Mouse (Mus musculus) midbrain, embryonic 16.5 days (tissue): ENCODE results near the gene Cbx5. TPM values are rescaled to one million over a fixed set of nuclear protein-coding genes. Genes with fewer than 3 reads are reported as not detected.

Experiments
- ATAC-seq: fragments of 200-750 bp; cut with Nextera tagmentation; 2 replicates; pipeline ENCODE4 v1.8.0; 2017; ENCODE audit warnings: moderate TSS enrichment
- H3K27ac ChIP-seq: fragments of 300-500 bp; sonication (generic); 2 replicates; pipeline ENCODE4 v1.5.1; 2014; ENCODE audit warnings: mild to moderate bottlenecking, low read length, mixed read lengths
- H3K27me3 ChIP-seq: fragments of 300-500 bp; sonication (generic); 2 replicates; pipeline ENCODE4 v1.6.1; 2014; ENCODE audit warnings: low read depth, low read length, mixed read lengths; ENCODE audit not compliant: control insufficient read depth, insufficient read depth
- H3K36me3 ChIP-seq: fragments of 300-500 bp; sonication (generic); 2 replicates; pipeline ENCODE4 v1.6.1; 2014; ENCODE audit warnings: mild to moderate bottlenecking, low read length, moderate library complexity, mixed read lengths; ENCODE audit not compliant: control insufficient read depth, insufficient read depth
- H3K4me1 ChIP-seq: fragments of 300-500 bp; sonication (generic); 2 replicates; pipeline ENCODE4 v1.6.1; 2014; ENCODE audit warnings: mild to moderate bottlenecking, low read length, mixed read lengths; ENCODE audit not compliant: control insufficient read depth, insufficient read depth
- H3K4me2 ChIP-seq: fragments of 300-500 bp; sonication (generic); 2 replicates; pipeline ENCODE4 v1.6.1; 2014; ENCODE audit warnings: mild to moderate bottlenecking, low read length, mixed read lengths
- H3K4me3 ChIP-seq: fragments of 300-500 bp; sonication (generic); 2 replicates; pipeline ENCODE4 v1.5.1; 2014; ENCODE audit warnings: low read depth, mild to moderate bottlenecking, low read length, moderate library complexity, mixed read lengths
- H3K9ac ChIP-seq: fragments of 300-500 bp; sonication (generic); 2 replicates; pipeline ENCODE4 v1.6.1; 2014; ENCODE audit warnings: low read depth, low read length, mixed read lengths
- H3K9me3 ChIP-seq: fragments of 300-500 bp; sonication (generic); replicated peaks from 2 replicates; pipeline ENCODE4 v1.6.1; 2014; ENCODE audit warnings: mild to moderate bottlenecking, low read length, mixed read lengths; ENCODE audit not compliant: control insufficient read depth, poor library complexity, severe bottlenecking
- WGBS: fragments of 180-500 bp; shearing (Covaris S2); extraction: QIAGEN DNeasy Blood & Tissue Kit; methylation state at CpG from one replicate; pipeline ENCODE4 v1.1.7; 2014; 5-methylcytosine and 5-hydroxymethylcytosine counted together
- polyA plus RNA-seq: library from polyadenylated mRNA; unstranded; fragments of >200 nt; fragmentation: Nextera tagmentation; extraction: Ambion mirVana; gene quantifications from 2 replicates; pipeline ENCODE4 v1.2.1, GENCODE M21; 2015

Cbx5 gene
- polyA plus RNA-seq, 1 experiment from 2014 or later: 139 TPM

DNA sequence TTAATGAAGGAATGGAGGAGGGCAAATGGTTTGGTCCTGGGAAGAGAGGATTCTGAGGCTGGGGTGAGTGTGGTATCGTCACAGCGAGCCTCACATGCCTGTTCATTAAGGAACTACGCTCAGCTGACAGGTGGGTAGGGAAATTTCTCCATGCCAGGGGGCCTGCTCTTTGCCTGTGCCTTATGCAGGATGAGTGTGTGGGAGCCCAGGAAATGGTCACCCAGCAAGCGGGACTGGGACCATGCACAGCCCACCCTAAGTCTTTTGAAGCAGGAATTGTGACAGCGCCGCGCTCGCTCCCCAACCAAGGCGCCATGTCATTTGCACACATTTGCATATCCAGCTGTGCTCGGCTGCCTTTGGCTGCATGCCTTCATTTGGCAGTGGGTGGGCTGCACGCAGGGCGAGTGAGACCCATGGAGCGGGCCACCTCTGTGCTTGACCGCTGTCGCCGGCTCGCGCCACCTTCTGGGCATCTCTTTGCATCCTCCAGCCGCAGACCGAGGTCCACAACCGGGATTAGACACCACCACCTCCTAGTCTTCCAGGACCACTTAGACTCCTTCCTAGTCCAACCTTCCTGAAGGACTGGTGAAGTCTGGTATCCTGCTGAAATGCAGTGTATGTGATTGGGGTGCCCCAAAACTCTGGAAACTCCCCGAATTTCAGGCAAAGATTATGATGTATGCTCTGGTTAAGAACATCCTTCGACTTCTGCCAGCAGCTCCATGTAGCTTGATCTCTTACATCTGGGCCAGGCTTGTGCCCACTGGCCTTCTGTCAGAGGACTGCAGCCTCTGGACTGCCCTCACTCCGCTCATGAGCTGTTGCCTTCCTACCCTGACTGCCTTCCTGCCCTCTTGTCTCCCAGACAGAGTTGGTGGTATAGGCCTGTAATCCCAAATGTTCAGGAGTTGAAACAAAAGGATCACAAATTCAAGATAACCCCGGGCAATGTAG is 55.7 kb downstream of the Cbx5 start:
- 11% methylated on average over 25 of the region's 25 CpGs for WGBS
- ATAC-seq: peak; percentile 22; the same call in 1 of the 2 replicates
- peak overlapping the region; percentile 27 for H3K4me3 ChIP-seq
- peaks cover 9% of the 10 kb centered on the region for H3K4me1 ChIP-seq
- H3K9me3 ChIP-seq: no peaks in the 10 kb centered on the region
- peaks cover 30% of the 10 kb centered on the region for H3K27me3 ChIP-seq
- no peak overlapping the region for H3K27ac ChIP-seq
- H3K9ac ChIP-seq: peak overlapping the region; percentile 54
- no peaks in the 10 kb centered on the region for H3K36me3 ChIP-seq
- H3K4me2 ChIP-seq: peak overlapping the region; percentile 55

DNA sequence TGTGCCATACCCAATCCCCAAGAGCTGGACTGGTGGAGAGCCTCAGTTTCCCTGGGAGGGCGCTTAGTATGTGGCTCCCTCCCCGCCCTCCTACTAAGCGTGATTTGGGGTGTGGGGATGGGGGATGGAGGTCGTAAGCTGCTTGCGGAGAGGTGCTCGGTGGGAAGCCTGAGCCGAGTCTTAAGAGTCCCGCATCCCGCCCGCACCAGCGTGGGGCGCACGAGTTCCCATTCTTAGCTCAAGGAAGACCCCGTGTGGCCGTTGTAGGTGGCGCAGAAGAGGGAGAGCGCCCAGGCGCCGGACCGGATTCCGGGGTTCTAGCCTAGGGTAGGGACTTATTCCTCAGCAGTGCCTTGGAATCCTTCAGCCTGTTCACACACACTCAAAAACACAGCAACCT is 56.5 kb downstream of the Cbx5 start:
- H3K27ac ChIP-seq: no peak overlapping the region
- peak; percentile 19; the same call in 1 of the 2 replicates for ATAC-seq
- WGBS: under 1% methylated on average over 21 of the region's 21 CpGs
- H3K36me3 ChIP-seq: no peaks in the 10 kb centered on the region
- H3K9ac ChIP-seq: peak overlapping the region; percentile 33; the same call in 1 of the 2 replicates
- H3K4me3 ChIP-seq: no peak overlapping the region
- H3K27me3 ChIP-seq: peaks cover 38% of the 10 kb centered on the region
- H3K4me2 ChIP-seq: peak overlapping the region; percentile 55
- peaks cover 9% of the 10 kb centered on the region for H3K4me1 ChIP-seq
- no peaks in the 10 kb centered on the region for H3K9me3 ChIP-seq

DNA sequence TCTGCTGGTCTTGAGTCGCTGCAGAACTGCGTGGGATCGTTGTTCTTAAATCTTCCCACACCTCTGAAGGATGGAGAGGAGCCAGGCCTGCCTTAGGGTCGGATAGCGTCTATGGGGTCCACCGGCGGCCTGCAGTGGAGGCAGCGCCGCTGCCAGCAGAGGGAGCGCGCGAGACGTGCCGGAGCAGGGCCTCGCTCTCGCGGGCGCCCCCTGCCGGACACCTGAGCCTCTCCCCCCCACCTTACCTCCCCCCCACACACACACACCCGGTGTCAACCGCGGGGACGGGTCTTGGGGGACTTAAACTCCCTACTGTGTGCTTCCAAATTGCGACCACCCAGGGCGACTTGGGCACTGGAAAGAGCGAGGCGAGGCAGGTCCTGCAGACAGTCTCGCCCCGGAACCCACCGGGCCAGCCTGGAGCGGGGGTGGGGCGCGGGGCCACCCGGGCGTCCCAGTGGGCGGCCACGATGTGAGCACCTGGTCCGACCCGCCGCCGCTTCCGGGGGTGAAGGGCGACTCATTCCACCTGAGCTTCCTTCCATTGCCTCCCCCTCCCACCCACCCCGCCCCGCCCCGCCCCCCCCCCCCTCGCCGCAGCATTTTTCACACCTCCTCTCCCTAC is 57.3 kb downstream of the Cbx5 start:
- Histone ChIP-seq H3K27me3 (peaks cover 46% of the 10 kb centered on the region), H3K9ac (no peak overlapping the region), H3K36me3 (no peaks in the 10 kb centered on the region), H3K4me1 (peaks cover 12% of the 10 kb centered on the region), H3K4me3 (no peak overlapping the region), H3K27ac (no peak overlapping the region), H3K9me3 (no peaks in the 10 kb centered on the region), H3K4me2 (peak overlapping the region; percentile 41)
- 0 out of 2 replicates have a peak, but pooled peaks have one; percentile 12 for ATAC-seq
- under 1% methylated on average over 41 of the region's 48 CpGs for WGBS

DNA sequence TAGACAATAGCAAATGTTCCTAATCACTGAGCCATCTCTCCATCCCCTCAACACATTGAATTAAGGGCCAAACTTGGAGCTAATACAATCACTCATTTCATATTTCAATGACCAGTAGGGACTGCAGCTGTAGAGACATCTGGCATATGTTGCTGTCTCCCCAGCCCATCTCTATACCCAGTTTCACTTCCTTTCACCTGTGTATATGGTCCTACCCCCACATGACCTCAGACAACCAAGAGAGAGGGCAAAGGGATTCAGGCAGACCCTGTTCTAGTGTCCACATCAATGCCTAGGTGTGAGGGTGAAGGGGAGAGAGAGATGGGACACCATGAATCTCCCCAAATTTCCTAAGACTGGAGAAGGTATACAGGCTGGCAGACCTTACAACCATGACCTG is 59.2 kb downstream of the Cbx5 start:
- no peak overlapping the region for H3K9ac ChIP-seq
- peaks cover 60% of the 10 kb centered on the region for H3K27me3 ChIP-seq
- H3K4me2 ChIP-seq: no peak overlapping the region
- H3K36me3 ChIP-seq: no peaks in the 10 kb centered on the region
- ATAC-seq: no peak
- no peaks in the 10 kb centered on the region for H3K9me3 ChIP-seq
- H3K4me1 ChIP-seq: peaks cover 12% of the 10 kb centered on the region
- no peak overlapping the region for H3K4me3 ChIP-seq
- H3K27ac ChIP-seq: no peak overlapping the region

DNA sequence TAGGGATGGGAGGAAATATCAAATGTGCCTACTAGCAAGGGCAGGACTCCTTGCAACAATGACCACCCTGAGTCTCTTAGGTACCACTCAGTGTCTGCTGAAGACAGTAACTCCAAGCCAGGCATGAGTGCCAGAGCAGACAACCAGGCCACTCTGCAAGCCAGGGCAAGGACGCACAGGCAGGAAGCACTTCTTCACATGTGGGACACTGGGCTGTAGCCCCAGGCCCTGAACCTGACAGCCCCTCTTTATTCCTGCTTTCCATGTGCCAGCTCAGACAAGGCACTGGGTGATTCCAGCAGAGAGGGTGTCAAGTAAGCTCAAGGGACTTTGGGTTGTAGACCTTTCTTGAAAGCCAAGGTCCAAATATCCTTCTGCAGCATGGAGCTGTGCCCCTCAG is 60.8 kb downstream of the Cbx5 start:
- 47% methylated on average over 1 of the region's 1 CpGs for WGBS
- no peak overlapping the region for H3K27ac ChIP-seq

DNA sequence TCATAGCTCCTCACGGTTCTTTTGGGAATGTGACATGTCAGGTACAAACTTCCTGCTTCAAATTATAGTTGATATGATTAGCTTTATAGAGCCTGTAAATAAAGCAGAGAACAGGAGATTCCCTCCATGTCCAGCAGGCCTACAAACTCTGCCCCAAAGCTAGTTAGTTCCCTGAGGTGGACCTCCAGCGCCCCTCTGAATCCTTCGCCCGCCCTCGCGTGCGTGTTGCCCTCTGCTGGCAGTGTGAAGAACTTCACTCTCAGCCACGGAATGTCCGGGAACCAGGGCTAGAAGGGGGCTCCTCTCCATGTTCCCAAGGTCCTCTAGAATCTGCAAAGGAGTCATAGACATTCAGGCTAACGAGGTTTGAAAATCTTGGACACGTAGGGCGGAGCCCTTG is 61.5 kb downstream of the Cbx5 start:
- Histone ChIP-seq H3K27me3 (peaks cover 81% of the 10 kb centered on the region), H3K4me2 (no peak overlapping the region), H3K4me3 (no peak overlapping the region), H3K36me3 (no peaks in the 10 kb centered on the region), H3K27ac (no peak overlapping the region), H3K9ac (no peak overlapping the region), H3K9me3 (no peaks in the 10 kb centered on the region), H3K4me1 (peaks cover 3% of the 10 kb centered on the region)
- WGBS: 4% methylated on average over 12 of the region's 12 CpGs
- no peak for ATAC-seq

More for the DNA sequence above, 60.8 kb downstream of the Cbx5 start:
- Histone ChIP-seq H3K27me3 (peaks cover 75% of the 10 kb centered on the region), H3K36me3 (no peaks in the 10 kb centered on the region), H3K9me3 (no peaks in the 10 kb centered on the region), H3K4me1 (peaks cover 10% of the 10 kb centered on the region), H3K4me2 (no peak overlapping the region), H3K4me3 (no peak overlapping the region), H3K9ac (no peak overlapping the region)
- ATAC-seq: no peak

DNA sequence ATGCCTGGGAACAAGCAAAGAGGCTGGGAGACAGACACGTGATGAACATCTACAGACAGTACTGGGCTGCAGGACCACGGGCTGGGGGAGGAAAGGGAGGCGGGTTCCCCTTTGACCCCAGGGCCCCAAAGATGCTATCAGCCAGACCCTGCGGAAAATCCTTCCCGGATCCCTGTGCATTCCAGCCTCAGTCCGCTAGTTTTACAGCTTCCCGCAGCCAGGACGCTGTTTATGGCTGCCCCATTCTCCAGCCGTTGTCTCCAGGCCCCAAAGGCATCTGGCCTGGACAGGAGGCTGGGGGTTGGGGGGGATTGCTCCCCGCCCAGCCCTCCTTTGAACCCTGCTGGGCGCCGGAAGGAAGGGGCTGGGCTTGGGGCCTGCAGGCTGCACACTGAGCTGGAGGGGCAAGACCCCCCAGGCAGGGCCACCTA is 62.0 kb downstream of the Cbx5 start:
- no peak overlapping the region for H3K4me2 ChIP-seq
- 7% methylated on average over 12 of the region's 12 CpGs for WGBS
- ATAC-seq: peak; percentile 27; the same call in 1 of the 2 replicates

DNA sequence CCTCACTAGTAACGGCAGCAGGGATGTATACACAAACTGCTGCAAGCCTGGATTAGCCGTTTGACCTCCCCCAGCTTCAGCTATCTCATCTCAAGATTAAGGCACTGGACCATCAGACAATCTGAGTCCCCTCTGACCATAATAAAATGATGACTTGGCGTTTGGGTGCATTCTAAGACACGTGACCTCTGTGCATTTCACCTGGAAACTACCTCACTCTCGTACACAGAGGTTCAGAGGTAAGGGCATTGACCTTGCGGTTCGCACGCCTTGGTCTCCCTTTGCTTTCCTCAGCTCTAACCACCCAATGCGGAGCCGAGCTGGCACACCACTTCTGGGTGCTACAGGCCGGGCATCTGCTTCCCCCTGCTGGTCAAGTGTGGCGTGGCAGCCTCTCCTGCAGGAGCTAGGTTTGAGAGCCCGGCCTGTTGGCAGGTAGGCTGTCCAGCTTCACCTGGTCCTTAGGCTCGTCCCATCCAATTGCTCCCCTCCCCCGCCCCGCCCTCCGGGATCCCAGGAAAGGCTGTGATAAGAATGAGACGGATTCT is 62.7 kb downstream of the Cbx5 start:
- H3K36me3 ChIP-seq: no peaks in the 10 kb centered on the region
- H3K27ac ChIP-seq: no peak overlapping the region
- peaks cover 3% of the 10 kb centered on the region; the same call in 1 of the 2 replicates for H3K4me1 ChIP-seq
- H3K9me3 ChIP-seq: no peaks in the 10 kb centered on the region
- H3K4me3 ChIP-seq: no peak overlapping the region
- WGBS: 1% methylated on average over 18 of the region's 18 CpGs
- H3K9ac ChIP-seq: no peak overlapping the region
- ATAC-seq: peak; percentile 86
- H3K27me3 ChIP-seq: peaks cover 87% of the 10 kb centered on the region
- no peak overlapping the region; the same call in 1 of the 2 replicates for H3K4me2 ChIP-seq

More for the DNA sequence above, 62.0 kb downstream of the Cbx5 start:
- H3K36me3 ChIP-seq: no peaks in the 10 kb centered on the region
- H3K4me1 ChIP-seq: peaks cover 3% of the 10 kb centered on the region
- H3K9ac ChIP-seq: no peak overlapping the region
- H3K4me3 ChIP-seq: no peak overlapping the region
- H3K27ac ChIP-seq: no peak overlapping the region
- H3K9me3 ChIP-seq: no peaks in the 10 kb centered on the region
- H3K27me3 ChIP-seq: peaks cover 84% of the 10 kb centered on the region
